Mouse (Mus musculus): ENCODE measurements around the gene H2afz. TPM values are rescaled to one million over a fixed set of nuclear protein-coding genes. Genes with fewer than 3 reads are reported as not detected.

H2afz gene
- total and polyA plus RNA-seq, 3 experiments = 4,006 to 4,409 (median 4,299) TPM

DNA sequence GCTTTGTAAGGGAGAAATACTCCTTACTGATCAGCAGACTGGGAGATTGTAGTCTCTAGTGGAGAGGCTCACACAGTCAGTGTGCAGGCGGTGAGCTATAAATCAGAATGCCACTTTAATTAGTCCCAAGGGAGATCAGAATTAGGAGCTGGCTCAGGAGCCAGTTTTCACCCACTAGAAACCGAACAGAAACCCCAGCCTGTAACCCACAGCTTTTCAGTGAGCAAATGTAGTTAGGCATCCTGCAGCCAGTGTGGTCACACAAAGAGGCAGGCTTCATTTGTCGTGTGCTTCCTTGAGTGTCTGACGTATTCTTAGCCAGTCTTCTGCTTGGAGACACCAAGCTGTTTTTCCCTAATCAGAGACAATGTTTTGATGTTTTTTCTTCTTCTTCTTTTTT is 32.1 kb downstream of the H2afz start:
- H3K9ac ChIP-seq (ENCODE audit: insufficient read depth, low read depth) = no peak overlapping the region
- H3K27me3 ChIP-seq (replicated peaks) = no peaks in the 10 kb centered on the region
- no peaks in the 10 kb centered on the region for H3K79me2 ChIP-seq (replicated peaks; ENCODE audit: control insufficient read depth, extremely low read depth, insufficient read depth, poor library complexity, severe bottlenecking)
- no peak overlapping the region for H3K4me3 ChIP-seq (replicated peaks in 1 of 3; ENCODE audit: low read depth in 2 of 3, low read length in 2 of 3, poor library complexity in 1 of 3)
- H3K4me2 ChIP-seq (ENCODE audit: insufficient read depth, low read depth, poor library complexity, severe bottlenecking) = no peak overlapping the region
- peaks cover 0 to 25% of the 10 kb centered on the region in 2 experiments; a peak in 2 of 4 replicates for H3K4me1 ChIP-seq (ENCODE audit: control insufficient read depth in 1 of 2, insufficient read depth in 2 of 2)
- DNase-seq (ENCODE audit: extremely low read depth) = no peak
- dilution Hi-C loops (cut with MboI; ENCODE audit: extremely low pct_ligation_motif_present, extremely low pct_unique_long_range_greater_than_20kb, low sequenced_read_pairs) = no loop called here
- H3K9me3 ChIP-seq (replicated peaks; ENCODE audit: low read length) = peaks cover 5% of the 10 kb centered on the region
- in situ Hi-C loops (cut with MboI; ENCODE audit: low pct_ligation_motif_present, low pct_unique_long_range_greater_than_20kb, low sequenced_read_pairs) = no loop called here
- H3K36me3 ChIP-seq (replicated peaks in 1 of 2; ENCODE audit: control insufficient read depth in 1 of 2, insufficient read depth in 1 of 2, low read length in 1 of 2) = peaks cover 35 to 57% of the 10 kb centered on the region in 2 experiments
- TF ChIP-seq RCOR1 (conservative IDR thresholded peaks at IDR 0.05; ENCODE audit: low read depth, low read length) (no peak), USF1 (IDR thresholded peaks at IDR 0.05; ENCODE audit: low read depth, low read length) (no peak), ZC3H11A (IDR thresholded peaks at IDR 0.05; ENCODE audit: low read depth, low read length) (no peak), SMC3 (IDR thresholded peaks at IDR 0.05; ENCODE audit: low read depth, low read length) (no peak), CHD2 (IDR thresholded peaks at IDR 0.05; ENCODE audit: low read length) (no peak), ZNF384 (IDR thresholded peaks at IDR 0.05; ENCODE audit: low read depth, low read length) (no peak), RAD21 (IDR thresholded peaks at IDR 0.05; ENCODE audit: low read depth, low read length) (no peak)
- H3K27ac ChIP-seq (ENCODE audit: insufficient read depth, low read depth) = no peak overlapping the region

DNA sequence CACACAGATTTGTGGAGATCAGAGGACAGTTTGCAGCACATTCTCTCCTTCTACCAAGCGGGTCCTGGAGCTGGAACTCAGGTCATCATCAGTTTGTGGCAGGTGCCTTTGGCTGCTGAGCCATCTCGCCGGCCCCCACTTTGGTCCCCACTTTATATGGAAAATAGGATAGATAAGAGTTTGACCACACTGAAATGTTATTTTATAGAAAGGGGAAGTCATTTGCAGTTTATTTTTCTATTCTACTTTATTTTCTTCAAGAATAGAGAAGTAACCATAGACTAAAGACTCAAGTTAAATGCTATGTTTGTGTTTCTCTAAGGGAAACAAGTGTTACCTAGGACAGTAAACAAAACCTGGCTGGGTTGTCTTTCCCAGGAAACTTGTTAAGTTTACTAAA is 32.6 kb downstream of the H2afz start:
- in situ Hi-C loops (cut with MboI; ENCODE audit: low pct_ligation_motif_present, low pct_unique_long_range_greater_than_20kb, low sequenced_read_pairs) (no loop called here), dilution Hi-C loops (cut with MboI; ENCODE audit: extremely low pct_ligation_motif_present, extremely low pct_unique_long_range_greater_than_20kb, low sequenced_read_pairs) (no loop called here)
- Histone ChIP-seq H3K9ac (ENCODE audit: insufficient read depth, low read depth) (no peak overlapping the region), H3K9me3 (replicated peaks; ENCODE audit: low read length) (peaks cover 5% of the 10 kb centered on the region), H3K36me3 (replicated peaks in 1 of 2; ENCODE audit: control insufficient read depth in 1 of 2, insufficient read depth in 1 of 2, low read length in 1 of 2) (peaks cover 35 to 56% of the 10 kb centered on the region in 2 experiments), H3K79me2 (replicated peaks; ENCODE audit: control insufficient read depth, extremely low read depth, insufficient read depth, poor library complexity, severe bottlenecking) (no peaks in the 10 kb centered on the region), H3K27ac (ENCODE audit: insufficient read depth, low read depth) (no peak overlapping the region), H3K4me3 (replicated peaks in 1 of 3; ENCODE audit: low read depth in 2 of 3, low read length in 2 of 3, poor library complexity in 1 of 3) (no peak overlapping the region), H3K27me3 (replicated peaks) (no peaks in the 10 kb centered on the region), H3K4me1 (ENCODE audit: control insufficient read depth in 1 of 2, insufficient read depth in 2 of 2) (peaks cover 0 to 22% of the 10 kb centered on the region in 2 experiments; a peak in 2 of 4 replicates), H3K4me2 (ENCODE audit: insufficient read depth, low read depth, poor library complexity, severe bottlenecking) (no peak overlapping the region)
- no peak for TF ChIP-seq ELF1 (IDR thresholded peaks at IDR 0.05; ENCODE audit: low read depth, low read length)
- no peak for TF ChIP-seq GABPA (IDR thresholded peaks at IDR 0.05; ENCODE audit: insufficient replicate concordance, low read depth, low read length)
- TF ChIP-seq CHD2 (IDR thresholded peaks at IDR 0.05; ENCODE audit: low read length) = no peak
- no peak for TF ChIP-seq JUN (IDR thresholded peaks at IDR 0.05; ENCODE audit: insufficient read depth, low read depth, low read length)
- TF ChIP-seq TCF12 (IDR thresholded peaks at IDR 0.05; ENCODE audit: low read depth, low read length) = no peak
- no peak for TF ChIP-seq ZC3H11A (IDR thresholded peaks at IDR 0.05; ENCODE audit: low read depth, low read length)
- TF ChIP-seq ZMIZ1 (IDR thresholded peaks at IDR 0.05; ENCODE audit: low read depth, low read length) = no peak
- no peak for TF ChIP-seq PAX5 (IDR thresholded peaks at IDR 0.05; ENCODE audit: low read length)
- no peak for TF ChIP-seq MXI1 (IDR thresholded peaks at IDR 0.05; ENCODE audit: low read depth, low read length)
- TF ChIP-seq ZNF384 (IDR thresholded peaks at IDR 0.05; ENCODE audit: low read depth, low read length) = no peak
- no peak for TF ChIP-seq RAD21 (IDR thresholded peaks at IDR 0.05; ENCODE audit: low read depth, low read length)
- TF ChIP-seq IRF4 (IDR thresholded peaks at IDR 0.05; ENCODE audit: low read depth, low read length) = no peak
- TF ChIP-seq BHLHE40 (IDR thresholded peaks at IDR 0.05; ENCODE audit: low read depth, low read length) = no peak
- TF ChIP-seq E2F4 (IDR thresholded peaks at IDR 0.05; ENCODE audit: insufficient replicate concordance, low read depth, low read length) = no peak
- no peak for TF ChIP-seq MAFK (IDR thresholded peaks at IDR 0.05; ENCODE audit: insufficient replicate concordance, low read length)
- DNase-seq (ENCODE audit: extremely low read depth) = no peak
